Mouse (Mus musculus): Measurements from ENCODE around the gene March4. TPM values are rescaled to one million over a fixed set of nuclear protein-coding genes. Genes with fewer than 3 reads are reported as not detected.

The March4 gene
- polyA plus RNA-seq, 1 experiment = 0.06 TPM

DNA sequence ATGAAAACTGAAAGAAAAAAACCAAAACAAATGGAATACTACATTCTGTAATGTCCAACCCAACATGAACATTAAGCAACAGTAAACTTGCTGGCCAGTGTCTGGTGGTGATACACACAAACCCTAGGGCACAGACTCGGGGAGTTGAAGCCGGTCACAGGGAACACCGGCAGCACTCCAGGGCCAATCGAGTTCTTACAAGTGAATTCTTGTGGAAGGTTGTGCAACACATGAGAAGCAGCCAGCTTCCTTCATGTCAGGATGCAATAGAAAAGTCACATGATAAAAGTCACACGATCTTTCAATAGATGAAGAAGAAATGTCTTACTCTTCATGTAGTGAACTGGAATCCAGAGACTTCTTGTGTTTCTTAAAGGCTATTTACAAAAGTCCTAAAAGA lies 39.1 kb downstream of the March4 start:
- WGBS = 84% methylated on average over 5 of the region's 5 CpGs
- H3K4me3 ChIP-seq (ENCODE audit: extremely low read depth, insufficient read depth, insufficient read length) = no peak overlapping the region
- no peak for DNase-seq (ENCODE audit: low read depth in 1 of 2, low spot score in 2 of 2)
- no peaks in the 10 kb centered on the region for H3K4me1 ChIP-seq (ENCODE audit: control insufficient read depth, insufficient read depth, insufficient read length)
- H3K27ac ChIP-seq (ENCODE audit: insufficient read depth, low read length) = no peak overlapping the region
- no peaks in the 10 kb centered on the region for H3K36me3 ChIP-seq (ENCODE audit: control insufficient read depth, insufficient read depth, low read length)
- TF ChIP-seq POLR2A (IDR thresholded peaks at IDR 0.05; ENCODE audit: low read depth, low read length) = no peak
- TF ChIP-seq CTCF (IDR thresholded peaks at IDR 0.05; ENCODE audit: extremely low read depth, insufficient read depth, insufficient read length, insufficient replicate concordance) = no peak
- H3K27me3 ChIP-seq (ENCODE audit: control insufficient read depth, insufficient read depth, low read length) = no peaks in the 10 kb centered on the region

DNA sequence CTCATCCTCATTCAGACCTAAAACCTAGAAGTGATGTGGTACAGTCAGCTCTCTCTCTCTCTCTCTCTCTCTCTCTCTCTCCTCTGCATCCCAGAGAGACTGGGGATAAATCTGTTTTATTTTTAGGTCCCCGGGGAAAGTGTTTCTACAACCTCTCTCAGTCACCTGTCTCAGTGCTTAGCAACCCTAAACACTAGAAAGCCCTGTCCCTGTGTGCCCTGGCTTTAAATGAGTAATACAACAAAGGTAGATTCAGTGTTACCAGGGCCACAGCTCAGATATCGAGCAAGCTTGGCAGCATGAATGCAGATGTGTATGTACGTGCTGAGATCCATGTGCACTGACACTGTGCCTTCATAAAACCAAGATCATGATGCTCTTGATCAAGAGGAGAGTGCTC lies 43.3 kb downstream of the March4 start:
- WGBS = 96% methylated on average over 3 of the region's 3 CpGs
- Histone ChIP-seq H3K4me3 (ENCODE audit: extremely low read depth, insufficient read depth, insufficient read length) (no peak overlapping the region), H3K36me3 (ENCODE audit: control insufficient read depth, insufficient read depth, low read length) (no peaks in the 10 kb centered on the region)

DNA sequence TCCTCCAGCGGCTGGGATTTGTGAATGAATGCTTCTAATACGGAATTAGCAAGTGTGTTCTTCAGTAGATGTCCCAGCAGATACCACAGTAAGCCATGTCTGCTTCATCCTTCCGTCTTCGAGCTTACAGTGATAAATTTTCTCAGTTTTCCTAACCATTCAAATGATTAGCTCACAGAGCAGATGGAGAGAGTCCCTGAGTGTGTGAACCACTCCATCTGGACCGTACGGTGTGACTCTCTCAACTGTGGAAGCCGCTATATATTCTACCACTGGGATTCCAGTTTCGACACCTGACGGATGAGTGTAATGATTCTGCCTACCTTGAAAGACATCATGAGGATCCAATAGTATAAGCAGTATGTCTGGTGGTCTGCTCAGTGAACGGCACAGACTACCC lies 44.1 kb downstream of the March4 start:
- Histone ChIP-seq H3K4me1 (ENCODE audit: control insufficient read depth, insufficient read depth, insufficient read length) (no peaks in the 10 kb centered on the region), H3K27me3 (ENCODE audit: control insufficient read depth, insufficient read depth, low read length) (no peaks in the 10 kb centered on the region), H3K27ac (ENCODE audit: insufficient read depth, low read length) (no peak overlapping the region), H3K4me3 (ENCODE audit: extremely low read depth, insufficient read depth, insufficient read length) (no peak overlapping the region), H3K36me3 (ENCODE audit: control insufficient read depth, insufficient read depth, low read length) (no peaks in the 10 kb centered on the region)
- 89% methylated on average over 10 of the region's 10 CpGs for WGBS
- no peak for DNase-seq (ENCODE audit: low read depth in 1 of 2, low spot score in 2 of 2)
- TF ChIP-seq POLR2A (IDR thresholded peaks at IDR 0.05; ENCODE audit: low read depth, low read length) = no peak
- no peak for TF ChIP-seq CTCF (IDR thresholded peaks at IDR 0.05; ENCODE audit: extremely low read depth, insufficient read depth, insufficient read length, insufficient replicate concordance)

More for the DNA sequence above, 43.3 kb downstream of the March4 start:
- TF ChIP-seq CTCF (IDR thresholded peaks at IDR 0.05; ENCODE audit: extremely low read depth, insufficient read depth, insufficient read length, insufficient replicate concordance) (no peak), POLR2A (IDR thresholded peaks at IDR 0.05; ENCODE audit: low read depth, low read length) (no peak)
- Histone ChIP-seq H3K27ac (ENCODE audit: insufficient read depth, low read length) (no peak overlapping the region), H3K27me3 (ENCODE audit: control insufficient read depth, insufficient read depth, low read length) (no peaks in the 10 kb centered on the region), H3K4me1 (ENCODE audit: control insufficient read depth, insufficient read depth, insufficient read length) (no peaks in the 10 kb centered on the region)
- DNase-seq (ENCODE audit: low read depth in 1 of 2, low spot score in 2 of 2) = no peak

DNA sequence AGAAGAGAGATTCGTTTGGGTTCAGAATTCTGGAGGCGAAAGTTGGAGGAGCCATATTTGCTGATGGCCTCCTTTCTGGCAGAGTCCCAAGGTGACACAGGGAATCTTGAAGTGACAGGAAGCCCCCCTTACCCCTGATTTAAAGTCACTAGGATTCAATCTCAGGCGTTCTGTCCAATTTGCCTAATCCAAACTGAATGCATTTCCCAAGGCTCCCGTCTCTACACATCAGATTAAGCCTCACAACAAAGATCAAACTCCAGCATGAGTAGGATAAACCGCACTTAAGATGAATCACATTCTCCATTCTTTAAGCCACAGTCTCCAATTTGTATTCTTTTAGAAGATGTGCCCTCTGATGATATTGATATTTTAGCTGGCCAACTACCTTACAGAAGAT lies 45.4 kb downstream of the March4 start:
- Histone ChIP-seq H3K36me3 (ENCODE audit: control insufficient read depth, insufficient read depth, low read length) (no peaks in the 10 kb centered on the region), H3K27ac (ENCODE audit: insufficient read depth, low read length) (no peak overlapping the region), H3K27me3 (ENCODE audit: control insufficient read depth, insufficient read depth, low read length) (no peaks in the 10 kb centered on the region), H3K4me1 (ENCODE audit: control insufficient read depth, insufficient read depth, insufficient read length) (no peaks in the 10 kb centered on the region), H3K4me3 (ENCODE audit: extremely low read depth, insufficient read depth, insufficient read length) (no peak overlapping the region)
- DNase-seq (ENCODE audit: low read depth in 1 of 2, low spot score in 2 of 2) = no peak
- WGBS = 83% methylated on average over 5 of the region's 5 CpGs
- TF ChIP-seq CTCF (IDR thresholded peaks at IDR 0.05; ENCODE audit: extremely low read depth, insufficient read depth, insufficient read length, insufficient replicate concordance) (no peak), POLR2A (IDR thresholded peaks at IDR 0.05; ENCODE audit: low read depth, low read length) (no peak)

DNA sequence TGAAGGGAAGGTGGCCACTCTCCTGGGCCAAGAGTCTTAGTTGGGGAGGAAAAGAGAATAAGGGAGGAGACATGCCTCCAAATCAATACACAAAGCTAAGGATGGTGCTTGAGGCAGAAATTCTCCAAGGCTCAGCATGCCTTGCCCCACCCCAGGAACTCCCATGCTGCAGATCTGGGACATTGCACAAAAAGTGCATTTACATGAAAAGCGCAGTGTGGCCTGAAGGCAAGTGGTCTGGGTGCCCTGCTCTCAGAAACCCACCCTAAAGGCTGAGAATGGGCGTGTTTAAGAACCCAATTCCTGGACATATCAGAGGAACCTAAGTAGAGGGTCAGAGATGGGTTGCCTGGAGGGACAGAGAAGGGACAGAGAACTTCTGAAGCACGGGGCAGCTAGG lies 45.9 kb downstream of the March4 start:
- TF ChIP-seq CTCF (IDR thresholded peaks at IDR 0.05; ENCODE audit: extremely low read depth, insufficient read depth, insufficient read length, insufficient replicate concordance) (no peak), POLR2A (IDR thresholded peaks at IDR 0.05; ENCODE audit: low read depth, low read length) (no peak)
- H3K27me3 ChIP-seq (ENCODE audit: control insufficient read depth, insufficient read depth, low read length) = no peaks in the 10 kb centered on the region
- no peaks in the 10 kb centered on the region for H3K36me3 ChIP-seq (ENCODE audit: control insufficient read depth, insufficient read depth, low read length)
- no peak for DNase-seq (ENCODE audit: low read depth in 1 of 2, low spot score in 2 of 2)
- no peak overlapping the region for H3K4me3 ChIP-seq (ENCODE audit: extremely low read depth, insufficient read depth, insufficient read length)
- WGBS = 79% methylated on average over 3 of the region's 3 CpGs
- no peak overlapping the region for H3K27ac ChIP-seq (ENCODE audit: insufficient read depth, low read length)
- no peaks in the 10 kb centered on the region for H3K4me1 ChIP-seq (ENCODE audit: control insufficient read depth, insufficient read depth, insufficient read length)

DNA sequence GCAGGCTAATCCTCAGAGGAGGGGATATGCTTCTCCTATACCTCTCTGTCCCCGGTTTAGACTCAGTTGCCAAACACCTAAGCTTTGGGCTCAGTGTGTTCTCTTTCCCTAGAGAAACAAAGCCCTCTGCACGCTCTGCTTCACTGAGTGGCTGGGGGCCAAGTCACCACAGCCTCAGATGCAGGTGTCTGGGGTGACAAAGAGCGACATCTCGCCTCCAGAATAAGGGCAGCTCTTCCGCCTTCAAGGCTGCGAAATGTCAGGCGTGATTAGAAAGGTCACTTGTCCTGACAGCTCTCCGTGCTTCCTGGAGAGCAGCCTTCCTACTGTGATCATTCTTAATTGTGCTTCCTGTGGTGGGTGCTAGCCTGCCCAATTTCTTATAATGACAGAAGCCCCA lies 46.5 kb downstream of the March4 start:
- no peak for DNase-seq (ENCODE audit: low read depth in 1 of 2, low spot score in 2 of 2)
- Histone ChIP-seq H3K27me3 (ENCODE audit: control insufficient read depth, insufficient read depth, low read length) (no peaks in the 10 kb centered on the region), H3K4me1 (ENCODE audit: control insufficient read depth, insufficient read depth, insufficient read length) (no peaks in the 10 kb centered on the region), H3K4me3 (ENCODE audit: extremely low read depth, insufficient read depth, insufficient read length) (no peak overlapping the region), H3K27ac (ENCODE audit: insufficient read depth, low read length) (no peak overlapping the region), H3K36me3 (ENCODE audit: control insufficient read depth, insufficient read depth, low read length) (no peaks in the 10 kb centered on the region)
- WGBS = 11% methylated on average over 8 of the region's 8 CpGs
- TF ChIP-seq POLR2A (IDR thresholded peaks at IDR 0.05; ENCODE audit: low read depth, low read length) = no peak
- TF ChIP-seq CTCF (IDR thresholded peaks at IDR 0.05; ENCODE audit: extremely low read depth, insufficient read depth, insufficient read length, insufficient replicate concordance) = no peak

DNA sequence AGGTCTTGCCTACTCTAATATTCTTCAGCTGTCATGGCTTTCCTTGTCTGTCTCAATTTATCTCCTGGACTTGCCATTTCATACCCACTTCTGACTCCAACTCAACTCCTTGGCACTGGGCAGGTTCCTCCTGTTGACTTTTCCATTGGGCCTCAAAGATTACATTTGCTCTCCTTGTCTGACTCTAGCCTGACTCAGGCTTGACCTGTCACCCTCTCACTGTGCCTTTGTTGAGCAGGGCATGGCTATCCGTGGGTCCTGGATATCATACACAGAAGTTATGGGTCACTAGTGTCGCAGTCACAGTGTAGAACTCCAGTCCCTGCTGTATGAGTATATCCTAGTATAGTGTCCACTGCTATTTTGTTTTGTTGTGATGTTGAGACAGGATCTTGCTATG lies 60.1 kb downstream of the March4 start:
- H3K4me3 ChIP-seq (ENCODE audit: extremely low read depth, insufficient read depth, insufficient read length) = no peak overlapping the region
- H3K27me3 ChIP-seq (ENCODE audit: control insufficient read depth, insufficient read depth, low read length) = no peaks in the 10 kb centered on the region
- H3K27ac ChIP-seq (ENCODE audit: insufficient read depth, low read length) = no peak overlapping the region
- DNase-seq (ENCODE audit: low read depth in 1 of 2, low spot score in 2 of 2) = no peak
- no peaks in the 10 kb centered on the region for H3K4me1 ChIP-seq (ENCODE audit: control insufficient read depth, insufficient read depth, insufficient read length)
- no peak for TF ChIP-seq POLR2A (IDR thresholded peaks at IDR 0.05; ENCODE audit: low read depth, low read length)
- no peak for TF ChIP-seq CTCF (IDR thresholded peaks at IDR 0.05; ENCODE audit: extremely low read depth, insufficient read depth, insufficient read length, insufficient replicate concordance)
- WGBS = 88% methylated on average over 2 of the region's 2 CpGs
- no peaks in the 10 kb centered on the region for H3K36me3 ChIP-seq (ENCODE audit: control insufficient read depth, insufficient read depth, low read length)

All from spleen, adult 2 months (tissue).